Mouse (Mus musculus): ENCODE measurements at regions not wholly inside any gene's neighbourhood (a gene's known extent, or its start where the extent isn't known, plus 50 kb on each side); places are given as distances from the start of the nearest gene placed in this dataset.

GRCm38 (mm10) chr12:80018086-80018485 is 94.7 kb downstream of the Zfp36l1 start:
- DNase-seq (ENCODE audit: low spot score), result no peak

GRCm38 (mm10) chr12:80017376-80017929 is 95.4 kb downstream of the Zfp36l1 start:
- DNase-seq (ENCODE audit: low spot score), result no peak

GRCm38 (mm10) chr12:80015938-80016337 is 96.9 kb downstream of the Zfp36l1 start:
- no peak for DNase-seq (ENCODE audit: low spot score)

GRCm38 (mm10) chr12:80014598-80014983 is 98.2 kb downstream of the Zfp36l1 start:
- no peak for DNase-seq (ENCODE audit: low spot score)

GRCm38 (mm10) chr12:80013904-80014597 is 98.8 kb downstream of the Zfp36l1 start:
- DNase-seq (ENCODE audit: low spot score), result peak; percentile 78

GRCm38 (mm10) chr12:80013577-80013903 is 99.3 kb downstream of the Zfp36l1 start:
- DNase-seq (ENCODE audit: low spot score), result no peak

- DNase-seq (ENCODE audit: low spot score), result no peak
Measured at GRCm38 (mm10) chr12:80011916-80012315, 100.9 kb downstream of the Zfp36l1 start.

GRCm38 (mm10) chr12:80010947-80011346 is 101.9 kb downstream of the Zfp36l1 start:
- DNase-seq (ENCODE audit: low spot score), result no peak

- no peak for DNase-seq (ENCODE audit: low spot score)
Measured at GRCm38 (mm10) chr12:80010220-80010619, 102.6 kb downstream of the Zfp36l1 start.

- DNase-seq (ENCODE audit: low spot score), result no peak
Measured at GRCm38 (mm10) chr12:80007849-80008248, 105.0 kb downstream of the Zfp36l1 start.

- DNase-seq (ENCODE audit: low spot score), result no peak
Measured at GRCm38 (mm10) chr12:80005227-80005919, 107.4 kb downstream of the Zfp36l1 start.

- DNase-seq (ENCODE audit: low spot score), result no peak
Measured at GRCm38 (mm10) chr12:80004575-80004974, 108.2 kb downstream of the Zfp36l1 start.

- no peak for DNase-seq (ENCODE audit: low spot score)
Measured at GRCm38 (mm10) chr12:80003486-80003885, 109.3 kb downstream of the Zfp36l1 start.

- DNase-seq (ENCODE audit: low spot score), result no peak
Measured at GRCm38 (mm10) chr12:80002474-80003125, 110.2 kb downstream of the Zfp36l1 start.

- DNase-seq (ENCODE audit: low spot score), result no peak
Measured at GRCm38 (mm10) chr12:80001794-80002193, 111.0 kb downstream of the Zfp36l1 start.

GRCm38 (mm10) chr12:79999868-80000370 is 112.9 kb downstream of the Zfp36l1 start:
- no peak for DNase-seq (ENCODE audit: low spot score)

GRCm38 (mm10) chr12:79998788-79999187 is 114.0 kb downstream of the Zfp36l1 start:
- no peak for DNase-seq (ENCODE audit: low spot score)

GRCm38 (mm10) chr12:79998339-79998738 is 114.5 kb downstream of the Zfp36l1 start:
- DNase-seq (ENCODE audit: low spot score), result no peak

GRCm38 (mm10) chr12:79997201-79997600 is 115.6 kb downstream of the Zfp36l1 start:
- DNase-seq (ENCODE audit: low spot score), result no peak

GRCm38 (mm10) chr12:79995521-79996094 is 117.2 kb downstream of the Zfp36l1 start:
- DNase-seq (ENCODE audit: low spot score), result no peak

- DNase-seq (ENCODE audit: low spot score), result no peak
Measured at GRCm38 (mm10) chr12:79993821-79994571, 118.8 kb downstream of the Zfp36l1 start.
